Mouse (Mus musculus): Measurements from ENCODE around the gene Sntb2.
A peak's percentile ranks its signal among the peaks of the same experiment; 100 is the strongest.

Sntb2 gene

GRCm38 (mm10) chr8:107035641-107036040, 100.1 kb downstream of the Sntb2 start:
- DNase-seq (ENCODE audit: low spot score), result no peak

GRCm38 (mm10) chr8:107036626-107037025, 101.1 kb downstream of the Sntb2 start:
- DNase-seq (ENCODE audit: low spot score), result no peak

- DNase-seq (ENCODE audit: low spot score), result no peak
Observed at GRCm38 (mm10) chr8:107040632-107041031, 105.1 kb downstream of the Sntb2 start.

GRCm38 (mm10) chr8:107045478-107045877, 109.9 kb downstream of the Sntb2 start:
- no peak for DNase-seq (ENCODE audit: low spot score)

- no peak for DNase-seq (ENCODE audit: low spot score)
Observed at GRCm38 (mm10) chr8:107046976-107047375, 111.4 kb downstream of the Sntb2 start.

- DNase-seq (ENCODE audit: low spot score), result peak; percentile 83
Observed at GRCm38 (mm10) chr8:107048061-107048941, 112.8 kb downstream of the Sntb2 start, which contains the start of gene Pdf. Gene Pdf, minus strand, starts transcription at chr8:107048614.

- DNase-seq (ENCODE audit: low spot score), result no peak
Observed at GRCm38 (mm10) chr8:107049480-107049879, 113.9 kb downstream of the Sntb2 start.

- no peak for DNase-seq (ENCODE audit: low spot score)
Observed at GRCm38 (mm10) chr8:107052046-107052445, 116.5 kb downstream of the Sntb2 start.

- DNase-seq (ENCODE audit: low spot score), result peak; percentile 92
Observed at GRCm38 (mm10) chr8:107056076-107056972, 120.8 kb downstream of the Sntb2 start, which contains the start of the genes Cog8 and Nip7. Gene Cog8, minus strand, starts transcription at chr8:107056689. Gene Nip7, plus strand, starts transcription at chr8:107056877.

GRCm38 (mm10) chr8:107056973-107057369, 121.4 kb downstream of the Sntb2 start:
- DNase-seq (ENCODE audit: low spot score), result no peak

- no peak for DNase-seq (ENCODE audit: low spot score)
Observed at GRCm38 (mm10) chr8:107062613-107063012, 127.1 kb downstream of the Sntb2 start.

GRCm38 (mm10) chr8:107065511-107066496, 130.3 kb downstream of the Sntb2 start, which contains the start of gene Tmed6:
Gene Tmed6, minus strand, starts transcription at chr8:107065644.
- no peak for DNase-seq (ENCODE audit: low spot score)

All from testis, postnatal 10 days (tissue).